Mouse (Mus musculus) neural tube, embryonic 11.5 days (tissue): ENCODE data around the gene Gm960. TPM values are rescaled to one million over a fixed set of nuclear protein-coding genes. Genes with fewer than 3 reads are reported as not detected.

Experiments
- ATAC-seq: fragments of 200-750 bp; cut with Nextera tagmentation; 2 replicates; pipeline ENCODE4 v1.8.0; 2017; ENCODE audit warnings: moderate number of reproducible peaks, mild to moderate bottlenecking, moderate TSS enrichment, moderate library complexity; ENCODE audit not compliant: insufficient read depth, low FRiP score, low TSS enrichment
- DNase-seq: peaks from one replicate; pipeline ENCODE4 v3.0.0-alpha.2; 2015; ENCODE audit warnings: low spot score
- H3K27ac ChIP-seq: fragments of 300-500 bp; sonication (generic); 2 replicates; pipeline ENCODE4 v1.5.1; 2014; ENCODE audit warnings: low read depth, mild to moderate bottlenecking, low read length
- H3K27me3 ChIP-seq: fragments of 300-500 bp; sonication (generic); 2 replicates; pipeline ENCODE4 v1.6.1; 2014; ENCODE audit warnings: mild to moderate bottlenecking, low read length, mixed read lengths; ENCODE audit not compliant: control insufficient read depth, insufficient read depth
- H3K36me3 ChIP-seq: fragments of 300-500 bp; sonication (generic); 2 replicates; pipeline ENCODE4 v1.6.1; 2014; ENCODE audit warnings: mild to moderate bottlenecking, low read length, moderate library complexity, mixed read lengths; ENCODE audit not compliant: control insufficient read depth, insufficient read depth
- H3K4me1 ChIP-seq: fragments of 300-500 bp; sonication (generic); 2 replicates; pipeline ENCODE4 v1.6.1; 2014; ENCODE audit warnings: low read length, mixed read lengths; ENCODE audit not compliant: control insufficient read depth, insufficient read depth
- H3K4me2 ChIP-seq: fragments of 300-500 bp; sonication (generic); 2 replicates; pipeline ENCODE4 v1.6.1; 2014; ENCODE audit warnings: low read depth, mild to moderate bottlenecking, moderate library complexity
- H3K4me3 ChIP-seq: fragments of 300-500 bp; sonication (generic); 2 replicates; pipeline ENCODE4 v1.5.1; 2014; ENCODE audit warnings: low read depth, low read length
- H3K9ac ChIP-seq: fragments of 300-500 bp; sonication (generic); 2 replicates; pipeline ENCODE4 v1.6.1; 2014; ENCODE audit warnings: mild to moderate bottlenecking, low read length
- H3K9me3 ChIP-seq: fragments of 300-500 bp; sonication (generic); 2 replicates; pipeline ENCODE4 v1.6.1; 2016; ENCODE audit warnings: low read length; ENCODE audit not compliant: control insufficient read depth
- WGBS: fragments of 180-500 bp; shearing (Covaris S2); extraction: QIAGEN DNeasy Blood & Tissue Kit; methylation state at CpG from one replicate; pipeline ENCODE4 v1.1.7; 2014; 5-methylcytosine and 5-hydroxymethylcytosine counted together
- polyA plus RNA-seq: library from polyadenylated mRNA; unstranded; fragments of >200 nt; fragmentation: Nextera tagmentation; extraction: Ambion mirVana; gene quantifications from 2 replicates; pipeline ENCODE4 v1.2.1, GENCODE M21; 2014

Gene Gm960
- polyA plus RNA-seq, 1 experiment from 2014 or later: 2.7 TPM

- ATAC-seq (no peak), DNase-seq (no peak)
- Histone ChIP-seq H3K27ac (no peak overlapping the region), H3K4me1 (no peaks in the 10 kb centered on the region), H3K4me2 (no peak overlapping the region), H3K9ac (no peak overlapping the region), H3K36me3 (peaks cover 7% of the 10 kb centered on the region), H3K27me3 (no peaks in the 10 kb centered on the region), H3K9me3 (no peaks in the 10 kb centered on the region), H3K4me3 (no peak overlapping the region)
- 93% methylated on average over 5 of the region's 5 CpGs for WGBS
Observed at GRCm38 (mm10) chr19:4739762-4740161, 41.3 kb upstream of the Gm960 start.

GRCm38 (mm10) chr19:4739053-4739452 is 40.6 kb upstream of the Gm960 start:
- ATAC-seq: no peak
- 91% methylated on average over 11 of the region's 11 CpGs for WGBS
- Histone ChIP-seq H3K9me3 (no peaks in the 10 kb centered on the region), H3K27ac (no peak overlapping the region), H3K4me1 (no peaks in the 10 kb centered on the region), H3K9ac (no peak overlapping the region), H3K36me3 (peaks cover 13% of the 10 kb centered on the region), H3K27me3 (no peaks in the 10 kb centered on the region), H3K4me2 (no peak overlapping the region), H3K4me3 (no peak overlapping the region)
- DNase-seq: no peak

- H3K27ac ChIP-seq: no peak overlapping the region
- peaks cover 13% of the 10 kb centered on the region for H3K36me3 ChIP-seq
- no peaks in the 10 kb centered on the region for H3K9me3 ChIP-seq
- no peak for DNase-seq
- no peak for ATAC-seq
- H3K9ac ChIP-seq: no peak overlapping the region
- H3K4me1 ChIP-seq: no peaks in the 10 kb centered on the region
- H3K27me3 ChIP-seq: no peaks in the 10 kb centered on the region
- H3K4me2 ChIP-seq: no peak overlapping the region
- 92% methylated on average over 13 of the region's 13 CpGs for WGBS
- H3K4me3 ChIP-seq: no peak overlapping the region
Observed at GRCm38 (mm10) chr19:4737866-4738265, 39.4 kb upstream of the Gm960 start.

DNA sequence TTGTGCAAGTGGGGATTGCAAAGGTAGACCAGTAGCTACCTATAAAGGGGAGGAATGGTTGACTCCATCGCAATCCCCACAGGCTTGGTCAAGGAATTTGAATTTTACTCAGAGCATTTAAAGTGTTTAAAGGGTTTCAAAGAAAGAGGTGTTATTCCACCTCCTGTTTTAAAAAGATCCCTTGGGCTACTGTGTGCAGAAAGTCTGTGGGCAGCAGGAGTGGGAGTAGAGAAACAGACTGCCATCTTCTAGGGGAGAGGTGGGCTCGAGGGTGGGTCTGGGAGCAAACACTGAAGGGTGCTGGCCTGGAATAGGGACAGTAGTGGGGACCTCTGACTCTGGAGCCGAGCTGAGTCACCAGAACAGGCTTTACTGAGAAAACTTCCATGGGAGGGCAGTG is 34.6 kb upstream of the Gm960 start:
- H3K36me3 ChIP-seq: peaks cover 16% of the 10 kb centered on the region
- H3K4me2 ChIP-seq: no peak overlapping the region
- H3K4me1 ChIP-seq: no peaks in the 10 kb centered on the region
- ATAC-seq (no peak), DNase-seq (no peak)
- no peaks in the 10 kb centered on the region for H3K27me3 ChIP-seq
- H3K4me3 ChIP-seq: no peak overlapping the region
- H3K27ac ChIP-seq: no peak overlapping the region
- H3K9me3 ChIP-seq: no peaks in the 10 kb centered on the region
- H3K9ac ChIP-seq: no peak overlapping the region
- WGBS: 83% methylated on average over 3 of the region's 3 CpGs

DNA sequence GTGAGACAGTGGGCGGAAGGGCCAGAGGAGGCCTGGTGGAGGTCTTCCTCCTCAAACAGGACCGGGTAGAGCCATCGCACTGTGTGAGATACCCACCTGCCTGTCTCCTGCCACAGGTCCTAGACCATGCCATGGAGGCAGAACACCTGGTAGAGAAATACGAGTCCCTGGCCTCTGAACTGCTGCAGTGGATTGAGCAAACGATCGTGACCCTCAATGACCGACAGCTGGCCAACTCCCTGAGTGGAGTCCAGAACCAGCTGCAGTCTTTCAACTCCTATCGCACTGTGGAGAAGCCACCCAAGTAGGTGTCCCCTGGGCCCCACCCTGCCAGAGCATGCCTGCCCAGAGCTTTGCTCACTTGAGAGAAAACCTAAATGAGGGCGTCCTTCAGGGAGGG is 30.7 kb upstream of the Gm960 start:
- H3K4me1 ChIP-seq: no peaks in the 10 kb centered on the region
- H3K27me3 ChIP-seq: no peaks in the 10 kb centered on the region
- peaks cover 7% of the 10 kb centered on the region for H3K36me3 ChIP-seq
- H3K27ac ChIP-seq: no peak overlapping the region
- DNase-seq (no peak), ATAC-seq (no peak)
- no peak overlapping the region for H3K4me2 ChIP-seq
- 86% methylated on average over 9 of the region's 9 CpGs for WGBS
- no peak overlapping the region for H3K4me3 ChIP-seq
- H3K9me3 ChIP-seq: no peaks in the 10 kb centered on the region
- no peak overlapping the region for H3K9ac ChIP-seq

GRCm38 (mm10) chr19:4720671-4721244 is 22.3 kb upstream of the Gm960 start:
- ATAC-seq (no peak), DNase-seq (no peak)
- Histone ChIP-seq H3K36me3 (no peaks in the 10 kb centered on the region), H3K27ac (no peak overlapping the region), H3K4me3 (no peak overlapping the region), H3K9me3 (no peaks in the 10 kb centered on the region), H3K4me1 (no peaks in the 10 kb centered on the region; the same call in 1 of the 2 replicates), H3K27me3 (no peaks in the 10 kb centered on the region), H3K9ac (no peak overlapping the region), H3K4me2 (no peak overlapping the region)
- 14% methylated on average over 11 of the region's 11 CpGs for WGBS

DNA sequence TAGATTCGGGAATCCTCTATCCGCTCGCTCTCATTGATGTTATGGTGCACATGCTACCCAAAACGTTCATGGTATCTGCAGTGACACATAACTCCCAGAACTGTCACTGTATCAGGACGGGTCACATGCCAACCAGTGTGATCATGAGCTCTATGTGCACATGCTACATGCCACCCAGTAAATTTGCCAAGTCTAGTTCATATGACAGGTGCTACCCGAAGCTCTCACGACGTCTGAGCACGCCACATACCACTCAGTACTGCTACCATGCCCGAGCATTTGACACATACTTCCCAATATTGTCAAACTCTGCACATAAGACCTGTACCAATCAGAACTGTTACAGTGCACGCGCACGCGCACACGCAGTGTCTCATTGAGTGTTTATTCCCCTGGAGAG is 21.6 kb upstream of the Gm960 start:
- ATAC-seq (no peak), DNase-seq (no peak)
- Histone ChIP-seq H3K27ac (no peak overlapping the region), H3K27me3 (no peaks in the 10 kb centered on the region), H3K4me2 (no peak overlapping the region), H3K36me3 (no peaks in the 10 kb centered on the region), H3K9ac (no peak overlapping the region), H3K9me3 (no peaks in the 10 kb centered on the region), H3K4me1 (no peaks in the 10 kb centered on the region; the same call in 1 of the 2 replicates), H3K4me3 (no peak overlapping the region)
- WGBS: 84% methylated on average over 15 of the region's 15 CpGs

DNA sequence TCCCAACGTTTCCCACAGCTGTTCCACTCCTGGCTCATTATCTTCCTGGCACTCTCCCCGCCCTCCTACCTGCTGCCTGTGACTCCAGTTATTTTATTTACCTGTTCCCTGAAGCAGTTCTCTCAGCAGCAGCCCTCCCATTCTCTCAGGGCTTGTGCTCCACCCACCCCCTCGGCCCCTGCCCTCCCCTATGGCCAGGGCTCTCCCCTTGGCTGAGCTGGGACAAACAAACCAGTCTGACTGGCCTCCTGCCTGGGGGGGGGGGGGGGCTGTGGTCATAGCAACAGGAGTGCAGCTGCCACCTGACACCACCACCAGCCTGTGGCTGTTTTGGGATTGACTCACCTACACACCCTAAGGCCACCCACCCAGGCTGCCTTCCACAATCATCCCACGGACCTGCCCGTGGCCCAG is 20.9 kb upstream of the Gm960 start:
- H3K27me3 ChIP-seq: no peaks in the 10 kb centered on the region
- no peak overlapping the region for H3K9ac ChIP-seq
- H3K27ac ChIP-seq: no peak overlapping the region
- ATAC-seq: no peak
- no peaks in the 10 kb centered on the region for H3K36me3 ChIP-seq
- no peaks in the 10 kb centered on the region; the same call in 1 of the 2 replicates for H3K4me1 ChIP-seq
- H3K4me3 ChIP-seq: no peak overlapping the region
- H3K4me2 ChIP-seq: no peak overlapping the region
- WGBS: 27% methylated on average over 5 of the region's 5 CpGs
- DNase-seq: no peak
- no peaks in the 10 kb centered on the region for H3K9me3 ChIP-seq

DNA sequence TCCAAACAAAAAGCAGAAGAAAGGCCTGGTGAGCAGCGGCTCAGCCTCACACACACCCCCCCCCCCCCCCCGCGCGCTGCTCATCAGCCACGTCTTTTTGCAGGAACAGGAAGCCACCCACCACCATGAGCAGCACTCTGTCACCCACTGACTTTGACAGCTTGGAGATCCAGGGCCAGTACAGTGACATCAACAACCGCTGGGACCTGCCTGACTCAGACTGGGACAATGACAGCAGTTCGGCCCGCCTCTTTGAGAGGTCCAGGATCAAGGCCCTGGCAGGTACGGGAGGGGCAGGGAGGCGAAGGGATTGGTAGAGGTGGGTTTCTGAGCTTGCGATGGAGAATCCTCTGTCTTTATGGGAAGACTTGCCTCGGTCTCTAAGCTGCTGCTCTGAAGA is 20.2 kb upstream of the Gm960 start:
- H3K4me1 ChIP-seq: peaks cover 4% of the 10 kb centered on the region; the same call in 1 of the 2 replicates
- H3K36me3 ChIP-seq: no peaks in the 10 kb centered on the region
- H3K4me3 ChIP-seq: no peak overlapping the region
- H3K9me3 ChIP-seq: no peaks in the 10 kb centered on the region
- H3K27ac ChIP-seq: no peak overlapping the region
- WGBS: 33% methylated on average over 10 of the region's 12 CpGs
- no peaks in the 10 kb centered on the region for H3K27me3 ChIP-seq
- no peak for DNase-seq
- no peak overlapping the region for H3K4me2 ChIP-seq
- no peak overlapping the region for H3K9ac ChIP-seq
- no peak for ATAC-seq
